Mouse (Mus musculus) brown adipose tissue, adult 24 weeks (tissue): ENCODE results near the gene Atp6v1b1. TPM values are rescaled to one million over a fixed set of nuclear protein-coding genes. Genes with fewer than 3 reads are reported as not detected.

ENCODE experiments used
- H3K27ac ChIP-seq: fragments of 200-500 bp; replicated peaks from 2 replicates; pipeline ENCODE4 v1.5.1; 2012; ENCODE audit warnings: low read depth, mild to moderate bottlenecking, low read length
- H3K4me1 ChIP-seq: fragments of 200-500 bp; 2 replicates; pipeline ENCODE4 v1.6.1; 2012; ENCODE audit warnings: low read length, mixed read lengths; ENCODE audit not compliant: control insufficient read depth, insufficient read depth, insufficient read length
- H3K4me3 ChIP-seq: fragments of 200-500 bp; 2 replicates; pipeline ENCODE4 v1.5.1; 2012; ENCODE audit warnings: low read depth, mild to moderate bottlenecking, low read length, moderate library complexity; ENCODE audit not compliant: insufficient read depth
- polyA plus RNA-seq: library from polyadenylated mRNA; stranded (reverse); fragments of >200 nt; gene quantifications from 2 replicates; pipeline ENCODE4 v1.2.4, GENCODE M21; 2012; ENCODE audit not compliant: missing spikeins, insufficient read depth, insufficient read length

The Atp6v1b1 gene
- polyA plus RNA-seq, 1 experiment = not detected

- peaks cover 3% of the 10 kb centered on the region; the same call in 1 of the 2 replicates for H3K4me1 ChIP-seq
- H3K27ac ChIP-seq = no peak within 1 kb of the TSS
- peak within 1 kb of the TSS; percentile 37 for H3K4me3 ChIP-seq
Measured at GRCm38 (mm10) chr6:83711067-83711675, 31.6 kb upstream of the Atp6v1b1 start, which contains the start of gene Vax2. Gene Vax2 (plus strand): TSS chr6:83711264.

- no peak overlapping the region for H3K27ac ChIP-seq
- peaks cover 3% of the 10 kb centered on the region; the same call in 1 of the 2 replicates for H3K4me1 ChIP-seq
- peak overlapping the region; percentile 33 for H3K4me3 ChIP-seq
Measured at GRCm38 (mm10) chr6:83711725-83712475, 30.9 kb upstream of the Atp6v1b1 start.

GRCm38 (mm10) chr6:83713271-83714136, 29.3 kb upstream of the Atp6v1b1 start:
- Histone ChIP-seq H3K4me1 (peaks cover 3% of the 10 kb centered on the region; the same call in 1 of the 2 replicates), H3K27ac (no peak overlapping the region), H3K4me3 (no peak overlapping the region)

GRCm38 (mm10) chr6:83714221-83715123, 28.3 kb upstream of the Atp6v1b1 start:
- H3K27ac ChIP-seq = no peak overlapping the region
- no peak overlapping the region for H3K4me3 ChIP-seq
- peaks cover 3% of the 10 kb centered on the region; the same call in 1 of the 2 replicates for H3K4me1 ChIP-seq

GRCm38 (mm10) chr6:83715461-83716196, 27.2 kb upstream of the Atp6v1b1 start:
- H3K27ac ChIP-seq = no peak overlapping the region
- H3K4me3 ChIP-seq = no peak overlapping the region
- H3K4me1 ChIP-seq = peaks cover 3% of the 10 kb centered on the region; the same call in 1 of the 2 replicates

- no peak overlapping the region for H3K27ac ChIP-seq
- no peak overlapping the region for H3K4me3 ChIP-seq
- H3K4me1 ChIP-seq = no peaks in the 10 kb centered on the region; the same call in 1 of the 2 replicates
Measured at GRCm38 (mm10) chr6:83717026-83717425, 25.8 kb upstream of the Atp6v1b1 start.

GRCm38 (mm10) chr6:83722526-83722925, 20.3 kb upstream of the Atp6v1b1 start:
- Histone ChIP-seq H3K27ac (no peak overlapping the region), H3K4me3 (no peak overlapping the region), H3K4me1 (no peaks in the 10 kb centered on the region)

GRCm38 (mm10) chr6:83727178-83727577, 15.6 kb upstream of the Atp6v1b1 start:
- H3K4me3 ChIP-seq = no peak overlapping the region
- H3K4me1 ChIP-seq = no peaks in the 10 kb centered on the region

GRCm38 (mm10) chr6:83728488-83728887, 14.3 kb upstream of the Atp6v1b1 start:
- H3K4me1 ChIP-seq = no peaks in the 10 kb centered on the region
- H3K4me3 ChIP-seq = no peak overlapping the region
- H3K27ac ChIP-seq = no peak overlapping the region

More at GRCm38 (mm10) chr6:83727178-83727577, 15.6 kb upstream of the Atp6v1b1 start:
- H3K27ac ChIP-seq = no peak overlapping the region

GRCm38 (mm10) chr6:83729350-83729970, 13.3 kb upstream of the Atp6v1b1 start:
- Histone ChIP-seq H3K27ac (no peak overlapping the region), H3K4me3 (no peak overlapping the region), H3K4me1 (no peaks in the 10 kb centered on the region)

- Histone ChIP-seq H3K27ac (no peak overlapping the region), H3K4me3 (no peak overlapping the region), H3K4me1 (no peaks in the 10 kb centered on the region)
Measured at GRCm38 (mm10) chr6:83731128-83731527, 11.7 kb upstream of the Atp6v1b1 start.

- H3K27ac ChIP-seq = no peak overlapping the region
- H3K4me3 ChIP-seq = no peak overlapping the region
- no peaks in the 10 kb centered on the region for H3K4me1 ChIP-seq
Measured at GRCm38 (mm10) chr6:83737311-83737710, 5.5 kb upstream of the Atp6v1b1 start.

- H3K27ac ChIP-seq = no peak overlapping the region
- no peaks in the 10 kb centered on the region for H3K4me1 ChIP-seq
- H3K4me3 ChIP-seq = no peak overlapping the region
Measured at GRCm38 (mm10) chr6:83738596-83738995, 4.2 kb upstream of the Atp6v1b1 start.
